In genomic region chr8:60518286-60518685, GRCm38 (mm10) we compare ENCODE assay signal across 25 mouse cellular contexts. TPM values are rescaled to one million over a fixed set of nuclear protein-coding genes. Genes with fewer than 3 reads are reported as not detected.
"Had no signal": no experiment of that assay in that cellular context is flagged by ENCODE, and none has a peak within 500 bp of the region (broad histone marks: within the 10 kb centered on the region; RNA-seq: fewer than 3 reads in every experiment).

No protein-coding gene starts in this region.

- H3K36me3 ChIP-seq: midbrain, embryonic 12.5 days; neural tube, embryonic 13.5 days; neural tube, embryonic 15.5 days had no signal

- H3K4me1 ChIP-seq: midbrain, embryonic 12.5 days; neural tube, embryonic 13.5 days; neural tube, embryonic 15.5 days had no signal

- DNase-seq: lung, adult 18-20 months; lung, embryonic 14.5 days; lung, postnatal 10 days; lung, postnatal 4 days; midbrain, embryonic 14.5 days; retina, postnatal 1 day; right cerebral cortex, adult 18-20 months; right cerebral cortex, postnatal 25 days; right cerebral cortex, postnatal 4 days; spleen, adult 18-20 months; thymus, adult 18-20 months; thymus, postnatal 14 days; thymus, postnatal 36 days had no signal

- H3K27me3 ChIP-seq: midbrain, embryonic 12.5 days; neural tube, embryonic 13.5 days; neural tube, embryonic 15.5 days had no signal

- H3K4me3 ChIP-seq: midbrain, embryonic 12.5 days; myocyte; neural tube, embryonic 13.5 days; neural tube, embryonic 15.5 days had no signal

- H3K27ac ChIP-seq: midbrain, embryonic 12.5 days; neural tube, embryonic 13.5 days; neural tube, embryonic 15.5 days had no signal

- H3K9me3 ChIP-seq: midbrain, embryonic 12.5 days; neural tube, embryonic 13.5 days; neural tube, embryonic 15.5 days had no signal

- ATAC-seq: midbrain, embryonic 16.5 days had no signal

- H3K4me2 ChIP-seq: lung, embryonic 14.5 days; midbrain, embryonic 12.5 days; neural tube, embryonic 13.5 days; neural tube, embryonic 15.5 days had no signal

- H3K9ac ChIP-seq: lung, embryonic 14.5 days; midbrain, embryonic 12.5 days; neural tube, embryonic 13.5 days; neural tube, embryonic 15.5 days had no signal

RNA-seq across cellular contexts. Expression of gene Aadat, which starts 12.6 kb away (rescaled TPM):
- polyA plus RNA-seq: small intestine, adult 2 months had no signal

RNA-seq across cellular contexts. Expression of gene Gm10283, which starts 15.3 kb away (rescaled TPM):
- polyA plus RNA-seq: liver, embryonic 16.5 days; lung, embryonic 14.5 days; lung, embryonic 16.5 days; midbrain, embryonic 12.5 days; midbrain, embryonic 14.5 days; midbrain, embryonic 16.5 days; myocyte; neural tube, embryonic 11.5 days; neural tube, embryonic 13.5 days; neural tube, embryonic 15.5 days; small intestine, adult 2 months; stomach, embryonic 14.5 days; stomach, embryonic 16.5 days; thymus, postnatal 0 days had no signal
